Mouse (Mus musculus) liver, embryonic 15.5 days (tissue): ENCODE measurements around the gene Mrps18c. TPM values are rescaled to one million over a fixed set of nuclear protein-coding genes. Genes with fewer than 3 reads are reported as not detected.
A peak's percentile ranks its signal among the peaks of the same experiment; 100 is the strongest.

Experiments used
- ATAC-seq: fragments of 200-750 bp; cut with Nextera tagmentation; 2 replicates; pipeline ENCODE4 v1.8.0; 2017; ENCODE audit warnings: moderate number of reproducible peaks, mild to moderate bottlenecking, moderate library complexity; ENCODE audit not compliant: insufficient read depth
- H3K27ac ChIP-seq: fragments of 300-500 bp; sonication (generic); replicated peaks from 2 replicates; pipeline ENCODE4 v1.5.1; 2015; ENCODE audit warnings: mild to moderate bottlenecking, inconsistent platforms
- H3K27me3 ChIP-seq: fragments of 300-500 bp; sonication (generic); 2 replicates; pipeline ENCODE4 v1.6.1; 2015; ENCODE audit warnings: mild to moderate bottlenecking, inconsistent platforms
- H3K36me3 ChIP-seq: fragments of 300-500 bp; sonication (generic); replicated peaks from 2 replicates; pipeline ENCODE4 v1.6.1; 2015; ENCODE audit warnings: moderate library complexity, mild to moderate bottlenecking, inconsistent platforms
- H3K4me1 ChIP-seq: fragments of 300-500 bp; sonication (generic); replicated peaks from 2 replicates; pipeline ENCODE4 v1.6.1; 2015; ENCODE audit warnings: inconsistent platforms
- H3K4me2 ChIP-seq: fragments of 300-500 bp; sonication (generic); 2 replicates; pipeline ENCODE4 v1.6.1; 2015; ENCODE audit warnings: moderate library complexity, mild to moderate bottlenecking, inconsistent platforms
- H3K4me3 ChIP-seq: fragments of 300-500 bp; sonication (generic); replicated peaks from 2 replicates; pipeline ENCODE4 v1.5.1; 2015; ENCODE audit warnings: mild to moderate bottlenecking, inconsistent platforms
- H3K9ac ChIP-seq: fragments of 300-500 bp; sonication (generic); 2 replicates; pipeline ENCODE4 v1.6.1; 2015; ENCODE audit warnings: moderate library complexity, mild to moderate bottlenecking, inconsistent platforms
- H3K9me3 ChIP-seq: fragments of 300-500 bp; sonication (generic); replicated peaks from 2 replicates; pipeline ENCODE4 v1.6.1; 2016; ENCODE audit warnings: inconsistent platforms
- WGBS: fragments of 180-500 bp; shearing (Covaris S2); methylation state at CpG from one replicate; pipeline ENCODE4 v1.1.7; 2015; ENCODE audit warnings: mixed read lengths; ENCODE audit not compliant: insufficient replicate concordance; 5-methylcytosine and 5-hydroxymethylcytosine counted together
- polyA plus RNA-seq: library from polyadenylated mRNA; unstranded; fragments of >200 nt; fragmentation: Nextera tagmentation; extraction: Ambion mirVana; gene quantifications from 2 replicates; pipeline ENCODE4 v1.2.1, GENCODE M21; 2015

Gene Mrps18c
- polyA plus RNA-seq, 1 experiment from 2014 or later: 122 TPM

DNA sequence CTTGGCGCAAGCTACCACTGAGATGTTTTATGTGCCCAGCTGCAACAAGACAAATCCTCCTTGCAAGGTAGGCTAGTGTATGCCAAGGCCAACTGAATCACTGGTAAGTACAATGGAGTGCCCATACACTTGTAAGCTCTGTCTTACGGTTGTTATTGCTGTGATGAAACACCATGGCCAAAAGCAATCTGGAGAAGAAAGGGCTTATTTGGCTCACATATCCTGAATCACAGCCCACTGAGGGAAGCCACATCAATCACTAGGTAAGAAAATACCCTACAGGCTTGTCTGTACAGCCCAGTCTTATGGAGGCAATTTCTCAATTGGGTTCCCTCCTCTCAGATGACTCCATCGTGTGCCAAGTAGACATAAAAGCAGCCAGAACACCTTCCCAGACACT is 30.3 kb downstream of the Mrps18c start:
- Histone ChIP-seq H3K4me2 (no peak overlapping the region), H3K27ac (no peak overlapping the region), H3K27me3 (no peaks in the 10 kb centered on the region), H3K9me3 (no peaks in the 10 kb centered on the region), H3K4me3 (no peak overlapping the region), H3K9ac (no peak overlapping the region), H3K4me1 (no peaks in the 10 kb centered on the region), H3K36me3 (no peaks in the 10 kb centered on the region)
- WGBS: 63% methylated on average over 3 of the region's 3 CpGs
- no peak for ATAC-seq

- ATAC-seq: no peak
- Histone ChIP-seq H3K9ac (no peak overlapping the region), H3K4me1 (0 out of 2 replicates have a peak, but pooled peaks cover 4% of the 10 kb centered on the region), H3K4me2 (no peak overlapping the region), H3K9me3 (no peaks in the 10 kb centered on the region), H3K36me3 (no peaks in the 10 kb centered on the region), H3K4me3 (no peak overlapping the region), H3K27ac (no peak overlapping the region), H3K27me3 (no peaks in the 10 kb centered on the region)
- 61% methylated on average over 3 of the region's 3 CpGs for WGBS
Measured at GRCm38 (mm10) chr5:100832680-100833079, 34.3 kb downstream of the Mrps18c start.

DNA sequence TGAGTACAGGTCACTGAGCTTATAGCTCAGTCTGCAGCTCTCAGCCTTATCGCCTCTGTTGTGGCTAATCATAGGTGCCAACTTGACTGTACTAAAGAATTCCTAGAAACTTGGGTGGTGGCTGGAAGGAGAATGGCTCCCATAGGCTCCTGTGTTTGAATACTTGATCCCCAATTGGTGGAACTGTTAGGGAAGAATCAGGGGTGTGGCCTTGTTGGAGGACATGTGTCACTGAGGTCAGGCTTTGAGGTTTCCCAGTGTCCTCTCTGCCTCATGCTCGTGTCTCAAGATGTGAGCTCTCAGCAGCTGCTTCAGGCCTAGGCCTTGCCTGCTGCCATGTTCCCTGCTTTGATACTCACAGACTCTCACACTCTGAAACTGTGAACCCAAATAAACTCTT is 35.4 kb downstream of the Mrps18c start:
- H3K4me3 ChIP-seq: no peak overlapping the region
- no peaks in the 10 kb centered on the region for H3K36me3 ChIP-seq
- ATAC-seq: no peak
- 0 out of 2 replicates have a peak, but pooled peaks cover 4% of the 10 kb centered on the region for H3K4me1 ChIP-seq
- H3K4me2 ChIP-seq: no peak overlapping the region
- H3K9ac ChIP-seq: no peak overlapping the region
- H3K27ac ChIP-seq: no peak overlapping the region
- WGBS: 57% methylated on average over 2 of the region's 2 CpGs
- H3K27me3 ChIP-seq: no peaks in the 10 kb centered on the region
- no peaks in the 10 kb centered on the region for H3K9me3 ChIP-seq

- H3K4me2 ChIP-seq: no peak overlapping the region
- 0 out of 2 replicates have a peak, but pooled peaks cover 4% of the 10 kb centered on the region for H3K4me1 ChIP-seq
- H3K27me3 ChIP-seq: no peaks in the 10 kb centered on the region
- no peaks in the 10 kb centered on the region for H3K9me3 ChIP-seq
- 44% methylated on average over 9 of the region's 9 CpGs for WGBS
- no peak overlapping the region for H3K27ac ChIP-seq
- H3K4me3 ChIP-seq: no peak overlapping the region
- no peak for ATAC-seq
- no peak overlapping the region for H3K9ac ChIP-seq
- no peaks in the 10 kb centered on the region for H3K36me3 ChIP-seq
Measured at GRCm38 (mm10) chr5:100835862-100836538, 37.6 kb downstream of the Mrps18c start.

GRCm38 (mm10) chr5:100837907-100838306 is 39.5 kb downstream of the Mrps18c start:
- no peaks in the 10 kb centered on the region for H3K36me3 ChIP-seq
- no peaks in the 10 kb centered on the region for H3K9me3 ChIP-seq
- no peak overlapping the region for H3K27ac ChIP-seq
- no peak overlapping the region for H3K9ac ChIP-seq
- no peaks in the 10 kb centered on the region for H3K27me3 ChIP-seq
- 65% methylated on average over 7 of the region's 7 CpGs for WGBS
- no peak overlapping the region for H3K4me2 ChIP-seq
- H3K4me1 ChIP-seq: 0 out of 2 replicates have a peak, but pooled peaks cover 4% of the 10 kb centered on the region
- ATAC-seq: no peak
- no peak overlapping the region for H3K4me3 ChIP-seq

DNA sequence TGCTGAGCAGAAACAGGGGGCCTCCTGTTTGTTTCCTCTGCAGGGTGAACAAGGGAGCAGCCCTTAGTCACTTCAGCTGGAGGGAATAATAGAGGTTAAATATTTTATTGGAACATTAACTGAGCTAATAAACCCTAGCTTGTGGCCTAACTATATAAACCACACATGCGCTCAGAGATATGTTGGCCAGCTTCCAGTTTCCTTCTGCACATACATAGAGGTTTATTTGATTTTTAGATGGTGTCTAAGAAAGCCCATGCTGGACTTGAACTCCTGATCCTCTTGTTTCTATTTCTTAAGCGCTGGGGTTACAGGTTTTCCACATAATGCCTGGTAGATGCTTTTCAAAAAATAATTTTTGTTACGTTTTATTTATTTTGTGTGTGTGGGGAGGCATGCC is 46.1 kb downstream of the Mrps18c start:
- Histone ChIP-seq H3K4me1 (peaks cover 23% of the 10 kb centered on the region), H3K9ac (no peak overlapping the region), H3K27me3 (peaks cover 59% of the 10 kb centered on the region), H3K27ac (no peak overlapping the region), H3K36me3 (no peaks in the 10 kb centered on the region), H3K4me3 (no peak overlapping the region), H3K9me3 (no peaks in the 10 kb centered on the region), H3K4me2 (no peak overlapping the region)
- 29% methylated on average over 3 of the region's 3 CpGs for WGBS
- ATAC-seq: no peak

DNA sequence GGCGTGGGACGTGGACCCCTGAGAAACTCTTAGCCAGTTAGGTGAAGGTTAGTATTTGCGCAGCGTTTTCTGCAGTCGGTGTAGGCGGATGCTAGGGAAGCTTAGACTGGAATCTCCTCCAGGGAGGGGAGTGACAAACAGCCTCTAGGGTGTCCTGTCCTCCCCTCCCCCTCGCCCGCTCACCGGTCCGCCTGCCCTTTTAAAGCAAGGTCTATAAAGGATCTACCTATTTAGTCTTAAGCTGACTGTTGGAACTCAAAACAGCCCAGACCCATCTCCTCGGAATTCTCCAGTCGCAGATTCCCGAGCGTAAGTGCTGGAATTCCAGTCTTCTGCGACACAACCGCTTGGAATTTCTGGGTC is 47.0 kb downstream of the Mrps18c start, which contains the start of gene Gpat3:
Gene Gpat3, plus strand, starts transcription at position 229 of the 363 bp plus-strand sequence.
- peaks cover 59% of the 10 kb centered on the region for H3K27me3 ChIP-seq
- H3K4me1 ChIP-seq: peaks cover 23% of the 10 kb centered on the region
- H3K4me3 ChIP-seq: peak within 1 kb of the TSS; percentile 59
- peak within 1 kb of the TSS; percentile 25; the same call in 1 of the 2 replicates for H3K9ac ChIP-seq
- ATAC-seq: no peak
- no peak within 1 kb of the TSS; the same call in 1 of the 2 replicates for H3K27ac ChIP-seq
- peak within 1 kb of the TSS; percentile 64 for H3K4me2 ChIP-seq
- no peaks in the 10 kb centered on the region for H3K9me3 ChIP-seq
- 1% methylated on average over 16 of the region's 16 CpGs for WGBS
- H3K36me3 ChIP-seq: no peaks in the 10 kb centered on the region

- Histone ChIP-seq H3K9ac (peak overlapping the region; percentile 25; the same call in 1 of the 2 replicates), H3K4me1 (peaks cover 23% of the 10 kb centered on the region), H3K36me3 (no peaks in the 10 kb centered on the region), H3K4me2 (peak overlapping the region; percentile 64), H3K27me3 (peaks cover 59% of the 10 kb centered on the region), H3K4me3 (peak overlapping the region; percentile 59), H3K27ac (no peak overlapping the region; the same call in 1 of the 2 replicates), H3K9me3 (no peaks in the 10 kb centered on the region)
- under 1% methylated on average over 52 of the region's 52 CpGs for WGBS
- peak; percentile 76 for ATAC-seq
Measured at GRCm38 (mm10) chr5:100845848-100846598, 47.6 kb downstream of the Mrps18c start.

- H3K36me3 ChIP-seq: no peaks in the 10 kb centered on the region
- no peaks in the 10 kb centered on the region for H3K9me3 ChIP-seq
- H3K4me3 ChIP-seq: peak overlapping the region; percentile 59
- ATAC-seq: peak; percentile 26; the same call in 1 of the 2 replicates
- WGBS: 1% methylated on average over 22 of the region's 22 CpGs
- peaks cover 23% of the 10 kb centered on the region for H3K4me1 ChIP-seq
- peaks cover 59% of the 10 kb centered on the region for H3K27me3 ChIP-seq
- peak overlapping the region; percentile 64 for H3K4me2 ChIP-seq
- H3K9ac ChIP-seq: peak overlapping the region; percentile 25; the same call in 1 of the 2 replicates
- no peak overlapping the region; the same call in 1 of the 2 replicates for H3K27ac ChIP-seq
Measured at GRCm38 (mm10) chr5:100846599-100846920, 48.1 kb downstream of the Mrps18c start.

GRCm38 (mm10) chr5:100847143-100847542 is 48.7 kb downstream of the Mrps18c start:
- H3K4me2 ChIP-seq: peak overlapping the region; percentile 64
- no peak overlapping the region for H3K9ac ChIP-seq
- H3K4me3 ChIP-seq: peak overlapping the region; percentile 59
- no peak for ATAC-seq
- H3K4me1 ChIP-seq: peaks cover 23% of the 10 kb centered on the region
- H3K9me3 ChIP-seq: no peaks in the 10 kb centered on the region
- no peak overlapping the region for H3K27ac ChIP-seq
- H3K36me3 ChIP-seq: no peaks in the 10 kb centered on the region
- 2% methylated on average over 2 of the region's 2 CpGs for WGBS
- H3K27me3 ChIP-seq: peaks cover 59% of the 10 kb centered on the region

DNA sequence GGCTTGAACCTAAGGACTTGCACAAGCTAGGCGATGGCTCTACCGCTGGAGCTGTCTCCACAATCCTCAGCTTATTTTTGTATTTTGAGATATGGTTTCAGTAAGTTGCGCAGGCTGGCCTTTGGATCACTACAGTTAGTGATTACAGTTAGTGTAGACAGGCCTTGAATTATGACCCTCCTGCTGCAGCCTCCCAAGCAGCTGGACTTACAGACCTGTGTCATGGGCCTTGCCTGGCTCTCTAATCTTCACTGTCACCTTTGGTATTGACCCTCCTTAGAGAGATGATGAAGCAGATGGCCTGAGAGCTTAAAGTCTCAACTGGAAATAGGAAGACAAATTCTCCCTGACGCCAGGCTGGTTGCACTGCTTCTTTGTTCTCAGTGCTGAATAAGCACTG is 55.5 kb downstream of the Mrps18c start:
- no peak overlapping the region for H3K27ac ChIP-seq
- H3K4me1 ChIP-seq: no peaks in the 10 kb centered on the region

More for the DNA sequence above, 55.5 kb downstream of the Mrps18c start:
- WGBS: 63% methylated on average over 4 of the region's 4 CpGs
- Histone ChIP-seq H3K9ac (no peak overlapping the region), H3K9me3 (no peaks in the 10 kb centered on the region), H3K4me3 (no peak overlapping the region), H3K36me3 (no peaks in the 10 kb centered on the region), H3K4me2 (no peak overlapping the region), H3K27me3 (peaks cover under 1% of the 10 kb centered on the region; the same call in 1 of the 2 replicates)
- no peak for ATAC-seq
